Mouse (Mus musculus): ENCODE results near the gene Pdia5. TPM values are rescaled to one million over a fixed set of nuclear protein-coding genes. Genes with fewer than 3 reads are reported as not detected.
A peak's percentile ranks its signal among the peaks of the same experiment; 100 is the strongest.

The Pdia5 gene
- polyA plus RNA-seq (2015; fragmentation: Nextera tagmentation; extraction: Ambion mirVana), result 46.7 and 51.8 TPM in 2 replicates

- Histone ChIP-seq H3K27ac (peak within 1 kb of the TSS; percentile 23; the same call in 1 of the 2 replicates), H3K27me3 (peaks cover 20% of the 10 kb centered on the region), H3K9ac (peak within 1 kb of the TSS; percentile 69), H3K9me3 (replicated peaks) (no peaks in the 10 kb centered on the region), H3K36me3 (no peaks in the 10 kb centered on the region), H3K4me2 (peak within 1 kb of the TSS; percentile 75), H3K4me1 (replicated peaks) (peaks cover 22% of the 10 kb centered on the region), H3K4me3 (replicated peaks) (peak within 1 kb of the TSS; percentile 66)
- ATAC-seq (ENCODE audit: low read depth) (peak; percentile 79), DNase-seq (peak; percentile 68)
- WGBS (ENCODE audit: insufficient replicate concordance), result under 1% methylated on average over 61 of the region's 66 CpGs
Measured at GRCm38 (mm10) chr16:35490231-35491070, at the start of gene Pdia5. Gene Pdia5 (minus strand): TSS chr16:35490873.

GRCm38 (mm10) chr16:35539041-35539440 lies 48.4 kb upstream of the Pdia5 start:
- ATAC-seq (ENCODE audit: low read depth) (no peak), DNase-seq (no peak)
- Histone ChIP-seq H3K4me3 (replicated peaks) (no peak overlapping the region), H3K4me2 (no peak overlapping the region), H3K9me3 (replicated peaks) (no peaks in the 10 kb centered on the region), H3K36me3 (no peaks in the 10 kb centered on the region), H3K27ac (no peak overlapping the region), H3K4me1 (replicated peaks) (0 out of 2 replicates have a peak, but pooled peaks cover 4% of the 10 kb centered on the region), H3K9ac (no peak overlapping the region), H3K27me3 (peaks cover 75% of the 10 kb centered on the region)
- WGBS (ENCODE audit: insufficient replicate concordance), result 33% methylated on average over 10 of the region's 10 CpGs

- H3K36me3 ChIP-seq, result no peaks in the 10 kb centered on the region
- no peak overlapping the region for H3K4me3 ChIP-seq (replicated peaks)
- no peak overlapping the region for H3K4me2 ChIP-seq
- H3K4me1 ChIP-seq (replicated peaks), result 0 out of 2 replicates have a peak, but pooled peaks cover 4% of the 10 kb centered on the region
- no peak overlapping the region for H3K27ac ChIP-seq
- peaks cover 62% of the 10 kb centered on the region for H3K27me3 ChIP-seq
- 42% methylated on average over 8 of the region's 8 CpGs for WGBS (ENCODE audit: insufficient replicate concordance)
- no peak for DNase-seq
- no peak overlapping the region for H3K9ac ChIP-seq
- ATAC-seq (ENCODE audit: low read depth), result no peak
- no peaks in the 10 kb centered on the region for H3K9me3 ChIP-seq (replicated peaks)
Measured at GRCm38 (mm10) chr16:35537651-35538050, 47.0 kb upstream of the Pdia5 start.

GRCm38 (mm10) chr16:35534630-35535029 lies 44.0 kb upstream of the Pdia5 start:
- no peak overlapping the region for H3K27ac ChIP-seq
- ATAC-seq (ENCODE audit: low read depth), result no peak

GRCm38 (mm10) chr16:35524200-35524599 lies 33.5 kb upstream of the Pdia5 start:
- Histone ChIP-seq H3K4me1 (replicated peaks) (no peaks in the 10 kb centered on the region), H3K4me2 (no peak overlapping the region), H3K9ac (no peak overlapping the region), H3K9me3 (replicated peaks) (no peaks in the 10 kb centered on the region), H3K27me3 (peaks cover 4% of the 10 kb centered on the region; the same call in 1 of the 2 replicates), H3K4me3 (replicated peaks) (no peak overlapping the region), H3K27ac (no peak overlapping the region), H3K36me3 (no peaks in the 10 kb centered on the region)
- DNase-seq, result no peak
- 54% methylated on average over 4 of the region's 4 CpGs for WGBS (ENCODE audit: insufficient replicate concordance)
- no peak for ATAC-seq (ENCODE audit: low read depth)

More at GRCm38 (mm10) chr16:35534630-35535029, 44.0 kb upstream of the Pdia5 start:
- no peak overlapping the region for H3K4me2 ChIP-seq
- H3K36me3 ChIP-seq, result no peaks in the 10 kb centered on the region
- DNase-seq, result no peak
- WGBS (ENCODE audit: insufficient replicate concordance), result 50% methylated on average over 3 of the region's 3 CpGs
- peaks cover 31% of the 10 kb centered on the region for H3K27me3 ChIP-seq
- no peaks in the 10 kb centered on the region for H3K4me1 ChIP-seq (replicated peaks)
- H3K9ac ChIP-seq, result no peak overlapping the region
- H3K4me3 ChIP-seq (replicated peaks), result no peak overlapping the region
- no peaks in the 10 kb centered on the region for H3K9me3 ChIP-seq (replicated peaks)

- no peak overlapping the region for H3K4me2 ChIP-seq
- no peak overlapping the region for H3K9ac ChIP-seq
- no peak overlapping the region for H3K27ac ChIP-seq
- DNase-seq (no peak), ATAC-seq (ENCODE audit: low read depth) (no peak)
- no peak overlapping the region for H3K4me3 ChIP-seq (replicated peaks)
- peaks cover 12% of the 10 kb centered on the region; the same call in 1 of the 2 replicates for H3K27me3 ChIP-seq
- H3K4me1 ChIP-seq (replicated peaks), result no peaks in the 10 kb centered on the region
- H3K36me3 ChIP-seq, result no peaks in the 10 kb centered on the region
- WGBS (ENCODE audit: insufficient replicate concordance), result 41% methylated on average over 7 of the region's 7 CpGs
- H3K9me3 ChIP-seq (replicated peaks), result no peaks in the 10 kb centered on the region
Measured at GRCm38 (mm10) chr16:35519245-35519644, 28.6 kb upstream of the Pdia5 start.

GRCm38 (mm10) chr16:35517976-35518951 lies 27.6 kb upstream of the Pdia5 start:
- Histone ChIP-seq H3K4me2 (no peak overlapping the region), H3K4me3 (replicated peaks) (no peak overlapping the region), H3K9me3 (replicated peaks) (no peaks in the 10 kb centered on the region), H3K9ac (no peak overlapping the region), H3K27ac (no peak overlapping the region), H3K27me3 (peaks cover 12% of the 10 kb centered on the region; the same call in 1 of the 2 replicates), H3K4me1 (replicated peaks) (no peaks in the 10 kb centered on the region), H3K36me3 (no peaks in the 10 kb centered on the region)
- no peak for DNase-seq
- 47% methylated on average over 23 of the region's 23 CpGs for WGBS (ENCODE audit: insufficient replicate concordance)
- ATAC-seq (ENCODE audit: low read depth), result no peak

- 45% methylated on average over 21 of the region's 21 CpGs for WGBS (ENCODE audit: insufficient replicate concordance)
- ATAC-seq (ENCODE audit: low read depth), result no peak
Measured at GRCm38 (mm10) chr16:35515977-35516612, 25.4 kb upstream of the Pdia5 start.

GRCm38 (mm10) chr16:35509331-35510070 lies 18.8 kb upstream of the Pdia5 start:
- 43% methylated on average over 11 of the region's 11 CpGs for WGBS (ENCODE audit: insufficient replicate concordance)
- no peak overlapping the region for H3K27ac ChIP-seq
- no peak for DNase-seq

More at GRCm38 (mm10) chr16:35515977-35516612, 25.4 kb upstream of the Pdia5 start:
- Histone ChIP-seq H3K9me3 (replicated peaks) (no peaks in the 10 kb centered on the region), H3K36me3 (no peaks in the 10 kb centered on the region), H3K9ac (no peak overlapping the region), H3K4me1 (replicated peaks) (no peaks in the 10 kb centered on the region), H3K27me3 (peaks cover 12% of the 10 kb centered on the region; the same call in 1 of the 2 replicates), H3K4me2 (no peak overlapping the region), H3K27ac (no peak overlapping the region), H3K4me3 (replicated peaks) (no peak overlapping the region)
- DNase-seq, result no peak

GRCm38 (mm10) chr16:35508581-35508980 lies 17.9 kb upstream of the Pdia5 start:
- DNase-seq, result no peak
- Histone ChIP-seq H3K4me3 (replicated peaks) (no peak overlapping the region), H3K4me1 (replicated peaks) (no peaks in the 10 kb centered on the region; the same call in 1 of the 2 replicates), H3K27me3 (no peaks in the 10 kb centered on the region), H3K27ac (no peak overlapping the region), H3K9me3 (replicated peaks) (no peaks in the 10 kb centered on the region), H3K4me2 (no peak overlapping the region), H3K36me3 (no peaks in the 10 kb centered on the region), H3K9ac (no peak overlapping the region)
- WGBS (ENCODE audit: insufficient replicate concordance), result 66% methylated on average over 6 of the region's 6 CpGs
- ATAC-seq (ENCODE audit: low read depth), result no peak

More at GRCm38 (mm10) chr16:35509331-35510070, 18.8 kb upstream of the Pdia5 start:
- Histone ChIP-seq H3K4me3 (replicated peaks) (no peak overlapping the region), H3K4me2 (no peak overlapping the region), H3K36me3 (no peaks in the 10 kb centered on the region), H3K4me1 (replicated peaks) (no peaks in the 10 kb centered on the region; the same call in 1 of the 2 replicates), H3K27me3 (no peaks in the 10 kb centered on the region), H3K9me3 (replicated peaks) (no peaks in the 10 kb centered on the region), H3K9ac (no peak overlapping the region)
- no peak for ATAC-seq (ENCODE audit: low read depth)
